In the genomic region with DNA sequence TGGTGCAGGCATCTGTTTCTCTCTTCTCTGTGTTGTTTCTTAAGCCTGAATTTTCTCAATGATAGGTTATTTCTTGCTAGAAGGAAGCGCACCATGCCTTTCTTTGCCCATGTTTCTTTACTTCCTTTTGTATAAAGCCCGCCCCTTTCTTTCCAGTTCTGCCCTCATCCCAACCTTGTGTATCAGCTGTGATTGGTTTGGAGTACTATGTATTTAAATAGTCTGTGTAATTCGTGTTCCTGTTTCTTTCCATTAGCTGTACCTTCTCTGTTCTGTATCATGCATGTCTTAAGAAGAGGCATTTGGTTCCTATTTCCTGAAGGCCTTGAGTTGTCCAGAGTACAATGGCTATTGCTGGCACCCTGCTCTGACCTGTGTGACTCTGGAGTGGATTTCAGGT, we compare ENCODE assay signal across 22 mouse cellular contexts.
"Had no signal": no experiment of that assay in that cellular context is flagged by ENCODE, and none has a peak within 500 bp of the region (broad histone marks: within the 10 kb centered on the region; RNA-seq: fewer than 3 reads in every experiment).

No protein-coding gene starts in this region.

- H3K27me3 ChIP-seq: limb, embryonic 13.5 days; liver, embryonic 15.5 days; lung, embryonic 15.5 days; midbrain, embryonic 13.5 days had no signal

- H3K4me3 ChIP-seq: layer of hippocampus, adult 2 months; limb, embryonic 10.5 days; limb, embryonic 13.5 days; liver, embryonic 15.5 days; lung, embryonic 15.5 days; megakaryocyte, embryonic 14.5 days; midbrain, embryonic 10.5 days; midbrain, embryonic 13.5 days had no signal

- H3K4me2 ChIP-seq: limb, embryonic 13.5 days; liver, embryonic 15.5 days; lung, embryonic 15.5 days; midbrain, embryonic 13.5 days had no signal

- ATAC-seq: inflammation-experienced regulatory T-cells, adult 6 months; intestine, embryonic 16.5 days; midbrain, embryonic 13.5 days; midbrain, embryonic 16.5 days had no signal

- H3K27ac ChIP-seq: layer of hippocampus, adult 2 months; limb, embryonic 10.5 days; limb, embryonic 13.5 days; liver, embryonic 15.5 days; lung, embryonic 15.5 days; midbrain, embryonic 10.5 days; midbrain, embryonic 13.5 days; stomach, postnatal 0 days had no signal

- H3K4me1 ChIP-seq: limb, embryonic 10.5 days; limb, embryonic 13.5 days; liver, embryonic 15.5 days; lung, embryonic 15.5 days; megakaryocyte, embryonic 14.5 days; midbrain, embryonic 10.5 days; midbrain, embryonic 13.5 days had no signal

- H3K9me3 ChIP-seq: limb, embryonic 10.5 days; limb, embryonic 13.5 days; liver, embryonic 15.5 days; lung, embryonic 15.5 days; megakaryocyte, embryonic 14.5 days; midbrain, embryonic 10.5 days; midbrain, embryonic 13.5 days had no signal

- H3K9ac ChIP-seq: limb, embryonic 13.5 days; liver, embryonic 15.5 days; lung, embryonic 15.5 days; midbrain, embryonic 13.5 days had no signal

- DNase-seq: kidney, adult 18-20 months; kidney, adult 9 months; kidney, postnatal 14 days; kidney, postnatal 4 days; layer of hippocampus, adult 9-11 months; liver; lung, postnatal 4 days; thymus, adult 2 months; thymus, postnatal 14 days; thymus, postnatal 4 days had no signal

- H3K36me3 ChIP-seq: limb, embryonic 10.5 days; limb, embryonic 13.5 days; liver, embryonic 15.5 days; lung, embryonic 15.5 days; midbrain, embryonic 10.5 days; midbrain, embryonic 13.5 days had no signal
